Mouse (Mus musculus) embryonic fibroblast, embryonic 13.5 days (primary cell): ENCODE measurements at regions not wholly inside any gene's neighbourhood (a gene's known extent, or its start where the extent isn't known, plus 50 kb on each side); places are given as distances from the start of the nearest gene placed in this dataset.

Experiments
- CTCF ChIP-seq: IDR thresholded peaks from 2 replicates; pipeline ENCODE4 v1.5.1; 2011; ENCODE audit warnings: mild to moderate bottlenecking, control low read depth, low read length, moderate library complexity, borderline replicate concordance; ENCODE audit not compliant: insufficient read depth
- POLR2A ChIP-seq: IDR thresholded peaks from 2 replicates; pipeline ENCODE4 v1.6.1; 2011; ENCODE audit warnings: low read depth, mild to moderate bottlenecking, control low read depth, low read length, moderate library complexity

DNA sequence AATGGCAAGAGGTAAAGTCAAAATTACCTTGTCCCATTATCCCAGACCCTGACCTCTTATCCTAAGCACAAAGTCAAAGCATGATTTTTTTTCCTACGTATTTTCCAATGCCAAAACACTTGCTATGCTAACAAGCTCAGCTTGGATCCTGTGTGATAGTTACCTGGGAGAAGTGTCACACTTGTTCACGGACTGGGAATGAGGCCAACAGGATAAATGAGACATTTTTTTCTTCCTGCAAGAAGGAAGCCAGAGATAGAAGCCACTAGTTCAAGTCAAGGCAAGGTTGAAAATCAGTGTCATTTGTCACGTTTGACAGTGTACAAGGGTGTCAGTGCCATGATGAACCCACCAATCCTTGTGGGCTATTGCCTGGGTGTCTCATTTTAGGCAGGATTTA is 189.8 kb upstream of the Tas2r119 start:
- TF ChIP-seq CTCF (no peak), POLR2A (no peak)
